Mouse (Mus musculus) embryonic fibroblast, embryonic 13.5 days (primary cell): ENCODE measurements around the gene Cux1. TPM values are rescaled to one million over a fixed set of nuclear protein-coding genes. Genes with fewer than 3 reads are reported as not detected.
A peak's percentile ranks its signal among the peaks of the same experiment; 100 is the strongest.

Source experiments
- H3K27ac ChIP-seq: 2 replicates; pipeline ENCODE4 v1.5.1; 2012; ENCODE audit warnings: low read length, control low read depth, inconsistent platforms; ENCODE audit not compliant: insufficient read depth
- H3K4me1 ChIP-seq: 2 replicates; pipeline ENCODE4 v1.6.1; 2011; ENCODE audit warnings: low read length; ENCODE audit not compliant: control insufficient read depth, insufficient read depth
- H3K4me3 ChIP-seq: 2 replicates; pipeline ENCODE4 v1.5.1; 2011; ENCODE audit warnings: mild to moderate bottlenecking, control low read depth, low read length; ENCODE audit not compliant: insufficient read depth
- CTCF ChIP-seq: IDR thresholded peaks from 2 replicates; pipeline ENCODE4 v1.5.1; 2011; ENCODE audit warnings: mild to moderate bottlenecking, control low read depth, low read length, moderate library complexity, borderline replicate concordance; ENCODE audit not compliant: insufficient read depth
- POLR2A ChIP-seq: IDR thresholded peaks from 2 replicates; pipeline ENCODE4 v1.6.1; 2011; ENCODE audit warnings: low read depth, mild to moderate bottlenecking, control low read depth, low read length, moderate library complexity
- polyA plus RNA-seq: library from polyadenylated mRNA; stranded (reverse); fragments of >200 nt; gene quantifications from 2 replicates; pipeline ENCODE4 v1.2.4, GENCODE M21; 2011; ENCODE audit warnings: low read depth; ENCODE audit not compliant: missing spikeins, insufficient read length

The Cux1 gene
- polyA plus RNA-seq, 1 experiment: 48.4 TPM

DNA sequence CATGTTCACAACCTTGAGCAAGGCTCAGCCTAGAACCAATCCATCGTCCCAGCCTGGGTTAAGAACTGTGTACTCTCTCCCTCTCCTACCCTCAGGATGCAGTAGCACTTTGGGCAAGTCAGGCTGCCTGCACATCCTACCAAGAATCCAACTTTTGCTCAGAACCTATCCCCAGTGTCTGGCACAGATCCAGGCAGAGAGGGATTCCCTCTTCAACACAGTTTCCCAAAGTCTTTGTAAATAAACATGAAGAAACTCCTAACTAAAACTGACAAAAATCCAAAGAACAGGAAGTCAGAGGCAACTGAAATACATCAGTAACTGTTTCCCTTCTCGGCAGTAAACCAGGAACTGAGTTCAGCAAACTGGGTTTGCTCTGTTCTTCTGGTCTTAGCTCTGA lies 103.2 kb downstream of the Cux1 start:
- H3K4me3 ChIP-seq: no peak overlapping the region
- no peak for TF ChIP-seq CTCF
- no peak for TF ChIP-seq POLR2A
- peaks cover 20% of the 10 kb centered on the region for H3K4me1 ChIP-seq
- H3K27ac ChIP-seq: no peak overlapping the region

DNA sequence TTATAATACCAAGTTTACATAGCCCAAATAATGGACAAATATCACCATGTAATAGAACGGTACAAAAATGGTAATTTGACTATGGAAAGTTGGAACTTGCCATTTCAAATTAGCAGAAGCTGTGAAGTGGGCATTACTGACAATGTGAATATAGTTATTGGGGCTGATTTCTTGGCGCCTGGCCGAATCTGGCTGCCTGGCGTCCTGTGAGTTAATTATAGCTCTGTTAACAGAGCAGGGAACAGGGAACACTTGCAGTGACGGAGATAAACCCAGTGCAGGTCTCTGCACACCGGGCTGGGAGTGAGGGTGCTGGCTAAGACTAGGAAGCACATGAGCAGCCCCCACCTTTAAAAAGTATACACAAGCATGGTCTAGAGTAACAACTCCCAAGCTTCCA lies 104.7 kb downstream of the Cux1 start:
- Histone ChIP-seq H3K27ac (no peak overlapping the region), H3K4me1 (peaks cover 32% of the 10 kb centered on the region), H3K4me3 (no peak overlapping the region)
- TF ChIP-seq CTCF (no peak), POLR2A (no peak)

DNA sequence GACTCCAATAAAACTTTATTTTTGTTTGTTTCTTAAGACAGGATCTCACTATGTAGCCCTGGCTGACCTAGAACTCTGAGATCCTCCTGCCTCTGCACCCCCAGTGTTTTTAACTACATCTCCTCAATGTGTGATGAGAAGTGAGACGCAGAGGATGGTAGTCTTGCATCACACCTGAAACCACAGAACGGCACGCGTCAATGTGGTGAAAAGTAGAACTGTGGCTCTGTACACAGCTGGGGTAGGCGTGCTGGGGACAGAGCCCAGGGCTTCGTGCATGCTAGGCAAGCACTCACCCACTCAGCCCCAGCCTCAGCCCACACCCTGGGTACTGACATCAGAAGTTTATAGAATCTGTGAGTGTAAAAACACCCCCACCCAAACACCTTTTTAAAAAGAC lies 107.4 kb downstream of the Cux1 start:
- H3K4me3 ChIP-seq: no peak overlapping the region
- peaks cover 29% of the 10 kb centered on the region for H3K4me1 ChIP-seq
- no peak overlapping the region for H3K27ac ChIP-seq
- TF ChIP-seq POLR2A: no peak
- TF ChIP-seq CTCF: no peak

DNA sequence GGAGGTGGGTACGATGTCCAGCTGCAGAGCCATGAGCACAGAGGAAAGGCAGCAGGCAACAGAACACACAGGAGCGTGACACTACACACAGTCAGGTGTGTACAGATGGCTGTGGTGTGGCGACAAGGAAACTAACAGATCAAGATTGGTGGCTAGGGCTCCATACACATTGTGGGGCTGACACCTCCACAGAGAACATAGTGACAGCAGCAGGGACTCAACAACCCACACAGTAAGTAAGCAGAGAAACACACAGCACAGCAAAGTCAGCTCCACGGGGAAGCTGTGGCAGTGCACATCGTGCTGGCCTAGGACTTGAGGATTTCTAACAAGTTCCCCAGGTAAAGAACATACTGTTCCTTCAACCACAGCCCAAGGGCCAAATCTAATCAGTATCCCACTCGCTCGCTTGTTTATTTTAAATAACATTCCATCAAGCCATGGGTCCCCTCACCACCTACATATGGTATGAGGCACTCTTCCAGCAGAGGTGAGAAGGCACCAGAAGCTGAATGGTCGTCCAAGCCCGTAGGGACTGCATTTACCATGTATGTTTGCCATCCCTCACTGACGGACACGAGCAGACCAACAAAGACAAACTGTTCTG lies 108.3 kb downstream of the Cux1 start:
- no peak for TF ChIP-seq CTCF
- no peak for TF ChIP-seq POLR2A
- Histone ChIP-seq H3K4me1 (peaks cover 28% of the 10 kb centered on the region), H3K27ac (peak overlapping the region; percentile 32; the same call in 1 of the 2 replicates), H3K4me3 (no peak overlapping the region)

DNA sequence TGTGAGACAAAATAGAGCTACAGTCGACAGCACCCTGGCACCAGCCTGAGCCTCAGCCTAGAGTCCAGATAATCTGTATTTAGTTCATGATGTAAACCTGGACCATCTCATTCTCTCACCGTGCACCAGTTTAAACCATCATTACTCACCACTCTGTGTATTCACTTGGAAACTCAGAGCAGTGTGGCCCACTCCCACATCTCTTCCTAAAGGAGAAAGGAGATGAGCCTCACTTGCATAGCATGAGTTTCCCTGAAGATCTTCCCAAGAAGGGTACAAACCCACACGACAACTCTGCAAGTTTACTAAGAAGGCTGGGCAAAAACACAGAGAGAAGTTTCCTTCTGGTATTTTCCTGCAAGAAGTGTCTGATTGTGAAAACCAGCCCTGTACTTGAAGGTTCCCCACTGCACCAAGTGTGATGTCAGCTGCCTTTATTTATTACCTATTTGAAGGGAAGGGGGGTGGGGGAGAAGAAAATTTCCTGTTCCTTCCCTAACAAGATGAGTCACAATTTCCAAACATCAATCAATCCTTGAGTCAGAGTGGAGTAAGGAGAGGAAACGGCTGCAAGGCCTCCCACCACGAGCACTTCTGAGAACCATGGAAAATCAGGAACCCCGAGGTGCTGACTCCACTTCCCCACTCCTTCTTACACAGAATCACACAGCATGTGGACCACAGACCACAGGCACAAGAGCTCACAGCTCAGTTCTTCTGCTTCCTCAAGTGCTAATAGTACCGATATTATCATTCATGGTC lies 109.0 kb downstream of the Cux1 start:
- Histone ChIP-seq H3K4me3 (no peak overlapping the region), H3K27ac (peak overlapping the region; percentile 62; the same call in 1 of the 2 replicates), H3K4me1 (peaks cover 28% of the 10 kb centered on the region)
- no peak for TF ChIP-seq POLR2A
- TF ChIP-seq CTCF: no peak

DNA sequence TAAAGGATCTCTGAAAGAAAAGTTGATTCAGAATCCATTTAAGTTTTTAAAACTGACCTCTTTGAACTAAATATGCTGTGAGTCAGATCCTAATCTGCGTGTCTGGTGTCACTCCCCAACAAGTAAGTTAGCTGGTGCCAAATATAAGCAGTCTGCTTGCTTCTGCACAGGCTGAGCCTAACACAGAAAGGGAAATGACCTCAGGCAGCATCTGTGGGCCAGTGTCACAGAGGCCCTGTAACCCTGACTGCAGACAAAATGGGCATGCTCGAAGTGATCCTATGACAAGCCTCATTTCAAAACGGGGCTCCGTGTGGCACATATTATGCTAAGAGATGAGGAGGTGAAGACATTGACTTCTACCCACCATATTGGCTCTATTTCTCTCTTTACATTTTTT lies 110.9 kb downstream of the Cux1 start:
- H3K27ac ChIP-seq: no peak overlapping the region
- TF ChIP-seq CTCF (no peak), POLR2A (no peak)
- H3K4me3 ChIP-seq: no peak overlapping the region
- H3K4me1 ChIP-seq: peaks cover 28% of the 10 kb centered on the region

DNA sequence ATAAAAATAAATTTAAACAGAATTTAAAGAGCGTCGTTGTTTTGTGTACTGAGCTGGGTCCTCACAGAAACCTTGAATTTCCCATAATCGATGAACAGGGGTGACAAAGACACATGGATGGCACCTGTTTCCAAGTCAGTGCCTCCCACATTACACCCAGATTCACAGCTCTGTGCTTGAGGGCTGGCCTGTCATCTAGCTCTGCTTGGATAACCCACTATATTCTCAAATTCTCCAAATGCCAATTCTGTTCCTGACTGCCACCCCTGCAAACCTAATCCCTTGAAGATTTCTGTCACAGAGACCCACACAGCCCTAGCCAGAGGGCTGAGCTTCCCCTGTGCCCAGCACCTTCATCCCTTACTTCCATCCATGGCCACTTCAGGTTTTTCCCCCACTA lies 114.6 kb downstream of the Cux1 start:
- H3K27ac ChIP-seq: no peak overlapping the region
- no peak for TF ChIP-seq POLR2A
- TF ChIP-seq CTCF: no peak
- H3K4me3 ChIP-seq: no peak overlapping the region
- H3K4me1 ChIP-seq: peaks cover 9% of the 10 kb centered on the region

DNA sequence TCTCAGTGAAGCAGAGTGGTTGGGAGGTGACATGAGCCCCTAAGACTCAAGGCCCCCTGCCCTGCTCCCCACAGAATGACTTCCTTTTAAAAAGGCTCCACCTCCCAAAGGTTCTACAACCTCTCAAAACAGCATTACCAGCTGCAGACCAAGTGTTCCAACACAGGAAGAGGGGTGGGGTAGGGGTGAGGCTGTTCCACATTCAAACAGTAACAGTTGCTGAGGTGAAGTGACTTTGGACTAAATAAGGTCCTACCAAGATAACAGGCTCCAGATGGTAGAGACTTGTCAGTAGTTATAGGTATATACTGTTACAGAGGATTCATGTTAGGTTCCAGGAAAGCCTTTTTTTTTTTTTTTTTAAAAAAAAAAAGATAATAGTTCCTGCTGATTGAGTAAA lies 117.5 kb downstream of the Cux1 start:
- H3K4me3 ChIP-seq: no peak overlapping the region
- no peak overlapping the region for H3K27ac ChIP-seq
- TF ChIP-seq POLR2A: no peak
- TF ChIP-seq CTCF: no peak
- H3K4me1 ChIP-seq: no peaks in the 10 kb centered on the region

DNA sequence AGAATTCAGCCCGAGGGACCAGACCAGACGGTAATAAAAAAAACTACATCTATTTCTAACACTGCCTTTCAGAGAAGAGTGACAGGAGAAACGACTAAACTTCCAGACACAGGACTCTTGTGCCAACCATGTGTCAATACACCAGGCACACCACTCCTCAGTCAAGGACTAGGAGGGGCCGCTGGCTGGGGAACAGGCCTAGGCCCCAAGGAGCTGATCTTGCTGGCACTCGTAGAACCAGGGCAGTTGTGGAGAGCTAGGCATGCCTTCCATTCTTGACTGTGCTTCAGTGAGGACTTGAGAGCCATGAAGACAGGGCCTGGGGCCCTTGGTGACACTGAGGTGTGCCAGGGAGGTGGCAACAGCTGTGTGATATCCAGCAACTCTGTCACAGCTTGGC lies 121.3 kb downstream of the Cux1 start:
- H3K4me3 ChIP-seq: no peak overlapping the region
- H3K27ac ChIP-seq: no peak overlapping the region
- H3K4me1 ChIP-seq: 0 out of 2 replicates have a peak, but pooled peaks cover 5% of the 10 kb centered on the region
- TF ChIP-seq POLR2A (no peak), CTCF (no peak)
